Mouse (Mus musculus): ENCODE measurements around the gene Mlf2. TPM values are rescaled to one million over a fixed set of nuclear protein-coding genes. Genes with fewer than 3 reads are reported as not detected.

Mlf2 gene
- polyA plus RNA-seq, 1 experiment from 2014 or later = 407 TPM

DNA sequence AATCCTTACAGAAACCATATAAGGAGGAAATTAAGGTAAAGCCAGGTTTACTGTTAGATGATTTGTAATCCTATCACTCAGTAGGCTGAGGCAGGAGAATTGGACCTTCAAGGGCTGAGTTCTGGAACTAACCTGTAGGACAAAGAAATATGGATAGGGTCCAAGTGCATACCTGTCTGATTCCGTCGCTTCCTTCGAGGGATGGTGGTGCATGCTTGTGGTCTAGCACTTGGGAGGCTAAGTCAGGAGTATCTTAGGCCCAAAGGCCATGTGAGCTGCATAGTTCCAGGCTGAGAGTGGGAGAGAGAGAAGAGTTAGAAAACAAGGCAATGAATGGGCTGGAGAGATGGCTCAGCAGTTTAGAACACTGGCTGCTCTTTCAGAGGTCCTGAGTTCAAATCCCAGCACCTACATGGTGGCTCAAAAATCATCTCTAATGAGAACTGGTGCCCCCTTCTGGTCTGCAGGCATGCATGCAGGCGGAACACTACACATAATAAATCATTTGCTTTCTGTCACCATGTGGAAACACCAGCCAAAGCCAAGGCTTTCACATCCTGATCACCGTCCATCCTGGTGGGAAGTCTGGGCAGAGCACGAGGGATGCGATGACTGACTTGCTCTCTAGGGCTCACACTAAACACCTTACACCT lies 35.4 kb downstream of the Mlf2 start:
- H3K9ac ChIP-seq (replicated peaks) = no peak overlapping the region
- peak overlapping the region; percentile 92 for H3K4me2 ChIP-seq
- H3K27me3 ChIP-seq = no peaks in the 10 kb centered on the region
- H3K27ac ChIP-seq = no peak overlapping the region
- peaks cover 25% of the 10 kb centered on the region; the same call in 1 of the 2 replicates for H3K36me3 ChIP-seq
- H3K4me1 ChIP-seq (replicated peaks) = peaks cover 14% of the 10 kb centered on the region
- peak overlapping the region; percentile 73 for H3K4me3 ChIP-seq (replicated peaks)
- 97% methylated on average over 7 of the region's 7 CpGs for WGBS
- 0 out of 2 replicates have a peak, but pooled peaks cover 4% of the 10 kb centered on the region for H3K9me3 ChIP-seq
- ATAC-seq (ENCODE audit: insufficient number of reproducible peaks, insufficient read depth, low FRiP score, low TSS enrichment, low read depth) = no peak

- no peak overlapping the region for H3K27ac ChIP-seq
- no peak for ATAC-seq (ENCODE audit: insufficient number of reproducible peaks, insufficient read depth, low FRiP score, low TSS enrichment, low read depth)
- no peak overlapping the region for H3K4me2 ChIP-seq
- H3K4me1 ChIP-seq (replicated peaks) = peaks cover 14% of the 10 kb centered on the region
- 0 out of 2 replicates have a peak, but pooled peaks cover 4% of the 10 kb centered on the region for H3K9me3 ChIP-seq
- H3K4me3 ChIP-seq (replicated peaks) = no peak overlapping the region
- no peak overlapping the region for H3K9ac ChIP-seq (replicated peaks)
- no peaks in the 10 kb centered on the region for H3K27me3 ChIP-seq
- H3K36me3 ChIP-seq = peaks cover 13% of the 10 kb centered on the region; the same call in 1 of the 2 replicates
- WGBS = 69% methylated on average over 4 of the region's 4 CpGs
Measured at GRCm38 (mm10) chr6:124967766-124968165, 36.6 kb downstream of the Mlf2 start.

Other genes starting within 250 kb of the Mlf2 start
- gene Emg1, start 219.2 kb upstream of the Mlf2 start, polyA plus RNA-seq (2016; fragmentation: Nextera tagmentation; extraction: Ambion mirVana) = 199 and 219 TPM in 2 replicates
- gene Phb2, start 219.1 kb upstream of the Mlf2 start, polyA plus RNA-seq (2016; fragmentation: Nextera tagmentation; extraction: Ambion mirVana) = 358 and 367 TPM in 2 replicates
- gene Ptpn6, start 192.7 kb upstream of the Mlf2 start, polyA plus RNA-seq (2016; fragmentation: Nextera tagmentation; extraction: Ambion mirVana) = 6.0 and 6.4 TPM in 2 replicates
- 479 and 511 TPM in 2 replicates for gene Grcc10, start 190.0 kb upstream of the Mlf2 start, polyA plus RNA-seq (2016; fragmentation: Nextera tagmentation; extraction: Ambion mirVana)
- gene Gm45234, start 175.4 kb upstream of the Mlf2 start, polyA plus RNA-seq (2016; fragmentation: Nextera tagmentation; extraction: Ambion mirVana) = not detected in 2 replicates
- gene Atn1, start 174.9 kb upstream of the Mlf2 start, polyA plus RNA-seq (2016; fragmentation: Nextera tagmentation; extraction: Ambion mirVana) = 17.1 and 17.4 TPM in 2 replicates
- 4.8 TPM in 2 replicates for gene Eno2, start 161.7 kb upstream of the Mlf2 start, polyA plus RNA-seq (2016; fragmentation: Nextera tagmentation; extraction: Ambion mirVana)
- gene Lrrc23, start 151.7 kb upstream of the Mlf2 start, polyA plus RNA-seq (2016; fragmentation: Nextera tagmentation; extraction: Ambion mirVana) = 0.38 and 0.88 TPM in 2 replicates
- 8.7 and 9.1 TPM in 2 replicates for gene Spsb2, start 122.7 kb upstream of the Mlf2 start, polyA plus RNA-seq (2016; fragmentation: Nextera tagmentation; extraction: Ambion mirVana)
- gene Tpi1, start 117.1 kb upstream of the Mlf2 start, polyA plus RNA-seq (2016; fragmentation: Nextera tagmentation; extraction: Ambion mirVana) = 714 and 740 TPM in 2 replicates
- 191 and 196 TPM in 2 replicates for gene Usp5, start 101.9 kb upstream of the Mlf2 start, polyA plus RNA-seq (2016; fragmentation: Nextera tagmentation; extraction: Ambion mirVana)
- 200 and 202 TPM in 2 replicates for gene Cdca3, start 101.8 kb upstream of the Mlf2 start, polyA plus RNA-seq (2016; fragmentation: Nextera tagmentation; extraction: Ambion mirVana)
- 0.81 and 1.0 TPM in 2 replicates for gene Gnb3, start 91.1 kb upstream of the Mlf2 start, polyA plus RNA-seq (2016; fragmentation: Nextera tagmentation; extraction: Ambion mirVana)
- gene P3h3, start 73.6 kb upstream of the Mlf2 start, polyA plus RNA-seq (2016; fragmentation: Nextera tagmentation; extraction: Ambion mirVana) = 59.8 and 61.4 TPM in 2 replicates
- gene Gpr162, start 67.4 kb upstream of the Mlf2 start, polyA plus RNA-seq (2016; fragmentation: Nextera tagmentation; extraction: Ambion mirVana) = 2.5 and 2.7 TPM in 2 replicates
- gene Cd4, start 43.2 kb upstream of the Mlf2 start, polyA plus RNA-seq (2016; fragmentation: Nextera tagmentation; extraction: Ambion mirVana) = 0.15 TPM in 1 of 2 replicates, not detected in the other
- gene Lag3, start 19.7 kb upstream of the Mlf2 start, polyA plus RNA-seq (2016; fragmentation: Nextera tagmentation; extraction: Ambion mirVana) = 2.2 TPM in 2 replicates
- 325 and 346 TPM in 2 replicates for gene Ptms, start 11.3 kb upstream of the Mlf2 start, polyA plus RNA-seq (2016; fragmentation: Nextera tagmentation; extraction: Ambion mirVana)
- gene Cops7a, start 34.2 kb downstream of the Mlf2 start, polyA plus RNA-seq (2016; fragmentation: Nextera tagmentation; extraction: Ambion mirVana) = 114 and 124 TPM in 2 replicates
- 5.0 and 5.8 TPM in 2 replicates for gene Pianp, start 65.3 kb downstream of the Mlf2 start, polyA plus RNA-seq (2016; fragmentation: Nextera tagmentation; extraction: Ambion mirVana)
- gene Zfp384, start 77.8 kb downstream of the Mlf2 start, polyA plus RNA-seq (2016; fragmentation: Nextera tagmentation; extraction: Ambion mirVana) = 18.5 and 24.7 TPM in 2 replicates
- gene Ing4, start 108.4 kb downstream of the Mlf2 start, polyA plus RNA-seq (2016; fragmentation: Nextera tagmentation; extraction: Ambion mirVana) = 170 and 177 TPM in 2 replicates
- gene Acrbp, start 118.3 kb downstream of the Mlf2 start, polyA plus RNA-seq (2016; fragmentation: Nextera tagmentation; extraction: Ambion mirVana) = 17.6 and 18.3 TPM in 2 replicates
- gene Lpar5, start 136.5 kb downstream of the Mlf2 start, polyA plus RNA-seq (2016; fragmentation: Nextera tagmentation; extraction: Ambion mirVana) = 0.18 and 0.20 TPM in 2 replicates
- 106 and 109 TPM in 2 replicates for gene Chd4, start 164.6 kb downstream of the Mlf2 start, polyA plus RNA-seq (2016; fragmentation: Nextera tagmentation; extraction: Ambion mirVana)
- gene Nop2, start 200.5 kb downstream of the Mlf2 start, polyA plus RNA-seq (2016; fragmentation: Nextera tagmentation; extraction: Ambion mirVana) = 65.8 and 72.6 TPM in 2 replicates
- 24.6 and 27.1 TPM in 2 replicates for gene Iffo1, start 213.9 kb downstream of the Mlf2 start, polyA plus RNA-seq (2016; fragmentation: Nextera tagmentation; extraction: Ambion mirVana)
- gene Gapdh, start 235.1 kb downstream of the Mlf2 start, polyA plus RNA-seq (2016; fragmentation: Nextera tagmentation; extraction: Ambion mirVana) = 2,206 and 2,264 TPM in 2 replicates

Data from limb, embryonic 12.5 days (tissue).